Mouse (Mus musculus) heart, embryonic 10.5 days (tissue): Measurements from ENCODE around the gene Gm35315. TPM values are rescaled to one million over a fixed set of nuclear protein-coding genes. Genes with fewer than 3 reads are reported as not detected.
"Not testable (repeated sequence)": the region's sequence is repeated elsewhere in the genome, so short reads cannot be mapped to it uniquely, and the experiment has no call there.

Source experiments
- DNase-seq: peaks from one replicate; pipeline ENCODE4 v3.0.0-alpha.2; 2017; ENCODE audit warnings: low spot score
- H3K27ac ChIP-seq: fragments of 300-500 bp; sonication (generic); 2 replicates; pipeline ENCODE4 v1.5.1; 2016; ENCODE audit warnings: mild to moderate bottlenecking
- H3K27me3 ChIP-seq: fragments of 300-500 bp; sonication (generic); 2 replicates; pipeline ENCODE4 v1.6.1; 2016; ENCODE audit warnings: mild to moderate bottlenecking; ENCODE audit not compliant: poor library complexity, insufficient read depth, severe bottlenecking
- H3K36me3 ChIP-seq: fragments of 300-500 bp; sonication (generic); 2 replicates; pipeline ENCODE4 v1.6.1; 2016; ENCODE audit warnings: mild to moderate bottlenecking, moderate library complexity
- H3K4me1 ChIP-seq: fragments of 300-500 bp; sonication (generic); 2 replicates; pipeline ENCODE4 v1.6.1; 2016; ENCODE audit warnings: mild to moderate bottlenecking
- H3K4me3 ChIP-seq: fragments of 300-500 bp; sonication (generic); 2 replicates; pipeline ENCODE4 v1.5.1; 2016; ENCODE audit warnings: mild to moderate bottlenecking, moderate library complexity
- H3K9me3 ChIP-seq: fragments of 300-500 bp; sonication (generic); 2 replicates; pipeline ENCODE4 v1.6.1; 2016; ENCODE audit warnings: mild to moderate bottlenecking, moderate library complexity
- WGBS: fragments of 180-500 bp; shearing (Covaris S2); methylation state at CpG from one replicate; pipeline ENCODE4 v1.1.7; 2016; 5-methylcytosine and 5-hydroxymethylcytosine counted together
- polyA plus RNA-seq: library from polyadenylated mRNA; unstranded; fragments of >200 nt; fragmentation: Nextera tagmentation; extraction: Ambion mirVana; gene quantifications from 2 replicates; pipeline ENCODE4 v1.2.1, GENCODE M21; 2016

Gm35315 gene
- 1.6 and 1.8 TPM in 2 replicates for polyA plus RNA-seq

DNA sequence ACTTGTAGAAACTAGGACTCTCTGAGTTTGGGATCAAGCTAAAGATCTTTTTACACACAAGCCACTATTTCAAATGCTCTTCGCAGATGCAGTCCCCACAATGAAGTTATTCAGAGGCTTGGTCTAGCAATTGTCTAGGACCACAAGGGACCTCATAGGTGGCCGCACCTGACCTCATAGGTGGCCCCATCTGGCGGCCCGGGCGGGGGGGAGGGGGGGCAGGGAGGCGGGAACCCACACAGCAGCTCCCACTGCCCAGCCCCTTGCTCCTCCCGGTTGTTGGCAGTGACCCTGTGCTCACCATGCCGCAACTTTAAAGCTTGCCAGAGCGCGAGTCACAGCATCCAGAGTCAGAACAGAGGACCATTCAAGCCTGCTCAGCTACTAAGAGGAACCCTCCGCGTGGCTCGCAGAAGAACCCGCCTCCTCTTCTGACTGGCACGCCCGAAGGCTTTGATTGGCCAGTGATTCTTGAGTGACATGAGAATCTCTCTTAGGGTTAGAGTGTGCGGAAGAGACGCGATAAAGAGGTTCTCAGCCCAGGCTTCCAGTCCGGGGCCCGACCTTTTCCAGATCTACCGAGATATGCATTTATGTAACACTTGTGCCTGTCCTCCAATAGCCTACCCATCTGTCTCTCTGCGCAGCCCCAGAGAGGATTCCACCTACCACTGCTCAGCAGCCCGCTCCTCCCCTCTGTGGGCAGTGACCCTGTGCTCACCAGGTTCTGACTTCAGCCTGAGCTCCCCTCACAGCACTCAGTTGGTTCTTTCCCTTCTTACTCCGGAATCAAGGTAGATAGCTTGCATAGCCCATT is at the start of gene Gm35315:
Gene Gm35315, minus strand, starts transcription at position 391 of the 817 bp plus-strand sequence.
- WGBS: 2% methylated on average over 25 of the region's 25 CpGs
- no peaks in the 10 kb centered on the region for H3K36me3 ChIP-seq
- no peaks in the 10 kb centered on the region for H3K9me3 ChIP-seq
- peak; percentile 95 for DNase-seq
- peak within 1 kb of the TSS; percentile 69 for H3K4me3 ChIP-seq
- peak within 1 kb of the TSS; percentile 89 for H3K27ac ChIP-seq
- peaks cover 8% of the 10 kb centered on the region for H3K27me3 ChIP-seq
- H3K4me1 ChIP-seq: peaks cover 4% of the 10 kb centered on the region; the same call in 1 of the 2 replicates

DNA sequence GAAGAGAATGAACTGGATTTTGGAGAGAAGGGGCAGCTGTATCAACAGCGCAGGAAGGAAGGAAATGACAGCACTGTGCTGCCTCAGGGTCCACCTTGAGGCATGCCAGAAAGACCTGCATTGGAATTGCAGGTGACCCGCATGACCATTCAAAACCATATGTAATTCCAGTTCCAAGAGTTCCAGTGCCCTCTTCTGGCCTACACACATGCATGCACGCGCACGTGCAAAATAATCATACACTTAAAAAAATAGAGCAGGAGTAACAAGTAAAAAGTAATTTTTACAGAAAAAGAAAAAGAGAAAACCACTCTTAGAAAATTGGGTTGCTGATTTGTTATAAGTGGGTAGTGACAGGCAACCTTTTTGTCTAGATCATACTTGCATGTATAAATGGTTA is 48.8 kb upstream of the Gm35315 start:
- no peaks in the 10 kb centered on the region for H3K9me3 ChIP-seq
- no peak for DNase-seq
- H3K4me1 ChIP-seq: no peaks in the 10 kb centered on the region
- H3K36me3 ChIP-seq: peaks cover 80% of the 10 kb centered on the region
- H3K27me3 ChIP-seq: no peaks in the 10 kb centered on the region
- WGBS: 89% methylated on average over 5 of the region's 5 CpGs
- no peak overlapping the region for H3K27ac ChIP-seq
- H3K4me3 ChIP-seq: no peak overlapping the region

DNA sequence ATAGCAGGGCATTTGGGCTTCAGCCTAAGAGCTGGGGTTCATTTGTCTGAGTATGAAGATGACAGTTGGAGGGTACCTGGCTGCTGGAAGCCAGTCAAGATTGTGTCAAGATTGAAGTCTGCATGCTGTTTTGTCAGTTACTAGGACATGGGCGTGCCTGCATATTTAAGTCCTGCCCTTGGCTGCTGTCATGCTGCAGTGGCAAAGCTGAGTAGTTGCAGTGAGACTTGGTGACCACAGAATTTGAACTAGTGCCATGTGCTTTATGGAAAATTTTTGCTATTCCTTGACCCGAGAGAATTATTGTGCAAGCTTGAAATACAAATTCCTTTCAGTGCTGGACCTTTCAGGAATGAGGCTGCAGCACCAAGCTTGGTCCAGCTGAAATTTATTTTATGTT is 48.1 kb upstream of the Gm35315 start:
- no peak for DNase-seq
- Histone ChIP-seq H3K4me3 (no peak overlapping the region), H3K4me1 (0 out of 2 replicates have a peak, but pooled peaks cover 3% of the 10 kb centered on the region), H3K27ac (no peak overlapping the region), H3K36me3 (peaks cover 75% of the 10 kb centered on the region), H3K27me3 (no peaks in the 10 kb centered on the region), H3K9me3 (no peaks in the 10 kb centered on the region)
- WGBS: 84% methylated on average over 2 of the region's 2 CpGs

DNA sequence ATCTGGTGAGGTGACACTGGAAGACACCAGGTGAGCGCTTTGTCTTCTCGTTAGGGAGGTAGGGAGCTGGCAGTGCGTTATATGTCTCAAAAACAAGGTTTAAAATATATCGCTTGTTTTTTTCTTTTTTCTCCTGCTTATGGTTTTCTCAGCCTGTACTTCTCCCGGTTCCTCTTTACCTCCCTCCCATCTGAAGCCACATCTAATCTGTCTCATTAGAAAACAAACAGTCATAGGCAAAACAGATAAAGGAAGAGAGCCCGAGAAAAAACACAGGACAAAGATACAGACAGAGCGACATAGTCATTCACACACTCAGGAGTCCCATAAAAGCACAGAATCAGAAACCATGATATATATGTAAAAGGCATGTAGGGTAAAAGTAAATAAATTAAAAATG is 46.2 kb upstream of the Gm35315 start:
- Histone ChIP-seq H3K4me3 (no peak overlapping the region), H3K4me1 (0 out of 2 replicates have a peak, but pooled peaks cover 3% of the 10 kb centered on the region), H3K27me3 (no peaks in the 10 kb centered on the region), H3K27ac (no peak overlapping the region), H3K36me3 (peaks cover 57% of the 10 kb centered on the region), H3K9me3 (no peaks in the 10 kb centered on the region)
- WGBS: 82% methylated on average over 7 of the region's 7 CpGs
- no peak for DNase-seq

DNA sequence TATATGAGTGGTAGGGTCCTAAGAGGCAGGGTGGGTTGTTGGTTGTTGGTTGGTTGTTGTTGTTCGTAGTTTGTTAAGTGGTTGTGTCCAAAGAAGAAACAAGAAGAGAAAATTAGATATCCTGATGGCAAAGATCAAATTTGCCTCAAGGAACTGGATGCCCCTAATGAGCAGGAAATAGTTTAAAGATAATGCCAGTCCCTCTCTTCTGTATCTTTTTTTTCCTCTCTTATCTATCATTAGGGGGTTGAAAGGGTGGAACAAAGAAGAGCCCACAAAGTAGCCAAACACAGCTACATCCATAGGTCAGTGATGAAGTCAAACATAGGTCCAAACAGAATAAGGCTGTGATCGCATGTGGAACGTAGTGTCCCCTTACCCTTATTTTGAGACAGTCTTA is 45.1 kb upstream of the Gm35315 start:
- DNase-seq: no peak
- H3K4me1 ChIP-seq: 0 out of 2 replicates have a peak, but pooled peaks cover 3% of the 10 kb centered on the region
- WGBS: 84% methylated on average over 3 of the region's 3 CpGs
- no peak overlapping the region for H3K4me3 ChIP-seq
- H3K27ac ChIP-seq: no peak overlapping the region
- no peaks in the 10 kb centered on the region for H3K27me3 ChIP-seq
- H3K36me3 ChIP-seq: peaks cover 46% of the 10 kb centered on the region
- H3K9me3 ChIP-seq: no peaks in the 10 kb centered on the region

DNA sequence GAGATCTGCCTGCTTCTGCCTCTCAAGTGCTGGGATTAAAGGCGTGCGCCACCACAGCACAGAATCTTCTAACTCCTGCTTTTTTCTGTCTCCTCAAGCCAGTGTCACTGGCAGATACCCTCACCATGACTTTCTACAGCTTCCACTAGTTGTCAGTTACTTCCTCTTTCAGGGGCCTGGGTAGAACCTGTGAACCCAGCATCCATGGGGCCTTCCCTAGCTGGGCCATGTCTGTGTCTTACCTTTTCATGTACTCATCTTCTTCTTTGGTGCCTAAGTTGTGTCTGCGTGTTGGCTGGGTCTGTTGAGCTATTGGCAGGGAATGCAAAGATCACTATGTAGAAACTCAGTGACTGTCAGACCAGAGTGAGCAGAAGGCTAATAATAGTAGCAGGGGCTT is 43.6 kb upstream of the Gm35315 start:
- no peak for DNase-seq
- 0 out of 2 replicates have a peak, but pooled peaks cover 5% of the 10 kb centered on the region for H3K9me3 ChIP-seq
- H3K36me3 ChIP-seq: peaks cover 34% of the 10 kb centered on the region
- WGBS: over 99% methylated on average over 3 of the region's 3 CpGs
- H3K27ac ChIP-seq: no peak overlapping the region
- H3K4me3 ChIP-seq: no peak overlapping the region
- 0 out of 2 replicates have a peak, but pooled peaks cover 3% of the 10 kb centered on the region for H3K4me1 ChIP-seq
- H3K27me3 ChIP-seq: no peaks in the 10 kb centered on the region

DNA sequence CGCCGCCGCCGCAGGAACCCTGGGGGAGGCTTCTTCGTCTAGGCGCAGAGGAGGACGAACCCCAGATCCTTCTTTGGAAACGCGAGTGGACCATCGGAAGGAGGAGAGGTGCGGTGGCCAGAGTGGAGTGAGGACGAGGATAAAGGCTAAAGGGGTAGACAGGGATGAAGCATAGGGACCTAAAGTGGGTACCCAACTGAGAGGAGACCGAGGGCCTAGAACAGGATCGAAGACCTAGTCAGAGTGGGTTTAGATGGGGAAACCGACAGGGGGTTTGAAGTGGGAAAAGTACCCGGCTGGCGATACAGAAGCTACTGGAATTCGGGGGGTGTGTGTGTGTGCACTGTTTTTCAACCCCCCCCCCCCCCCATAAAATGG is 41.9 kb upstream of the Gm35315 start:
- H3K9me3 ChIP-seq: 0 out of 2 replicates have a peak, but pooled peaks cover 5% of the 10 kb centered on the region
- H3K36me3 ChIP-seq: peaks cover 19% of the 10 kb centered on the region
- 0 out of 2 replicates have a peak, but pooled peaks cover 3% of the 10 kb centered on the region for H3K4me1 ChIP-seq
- H3K27ac ChIP-seq: peak overlapping the region; percentile 84
- no peak for DNase-seq
- 8% methylated on average over 18 of the region's 18 CpGs for WGBS
- H3K27me3 ChIP-seq: no peaks in the 10 kb centered on the region
- H3K4me3 ChIP-seq: peak overlapping the region; percentile 84

DNA sequence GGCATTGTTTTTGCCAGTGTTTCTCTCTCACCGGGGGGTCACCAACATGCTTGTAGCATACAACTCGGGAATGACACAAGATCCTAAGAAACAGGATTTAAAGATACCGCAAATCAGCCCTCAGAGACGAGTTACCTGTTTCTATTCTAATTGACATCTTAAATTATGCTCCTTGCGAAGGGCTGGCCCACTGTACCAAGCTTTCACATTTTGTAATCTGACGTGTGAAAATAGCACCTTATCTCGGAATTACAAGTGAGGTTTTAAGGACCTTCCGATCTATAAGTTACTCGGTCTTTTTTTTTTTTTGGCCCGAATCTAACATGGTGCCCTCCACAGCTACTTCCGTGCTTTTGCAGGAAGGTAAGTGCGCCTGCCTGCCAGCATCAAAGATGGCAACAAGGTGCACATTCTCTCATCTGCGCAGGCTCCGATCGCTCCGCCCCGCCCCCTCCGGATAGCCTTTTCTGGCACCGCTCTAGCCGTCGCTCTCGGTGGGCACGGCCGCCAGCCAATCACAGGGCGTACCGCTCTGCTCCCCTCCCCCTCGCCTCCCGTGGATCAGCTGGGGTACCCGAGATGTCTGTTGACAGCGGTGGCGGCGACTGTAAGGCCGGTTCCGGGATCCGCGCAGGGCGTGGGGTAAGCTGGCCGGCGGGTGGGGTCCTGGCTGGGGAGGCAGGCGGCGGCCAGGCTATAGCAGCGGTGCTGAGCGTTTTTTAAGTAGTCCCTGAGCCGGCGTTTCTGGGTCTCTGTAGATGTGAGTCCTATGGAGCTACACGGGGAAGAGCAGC is 41.3 kb upstream of the Gm35315 start, which contains the start of gene Chfr:
Gene Chfr, plus strand, starts transcription at position 550 of the 794 bp plus-strand sequence.
- H3K27me3 ChIP-seq: no peaks in the 10 kb centered on the region
- H3K4me3 ChIP-seq: peak within 1 kb of the TSS; percentile 84
- 0 out of 2 replicates have a peak, but pooled peaks cover 5% of the 10 kb centered on the region for H3K9me3 ChIP-seq
- peak; percentile 100 for DNase-seq
- peaks cover 16% of the 10 kb centered on the region for H3K36me3 ChIP-seq
- H3K27ac ChIP-seq: peak within 1 kb of the TSS; percentile 84
- H3K4me1 ChIP-seq: 0 out of 2 replicates have a peak, but pooled peaks cover 3% of the 10 kb centered on the region
- 4% methylated on average over 46 of the region's 46 CpGs for WGBS

DNA sequence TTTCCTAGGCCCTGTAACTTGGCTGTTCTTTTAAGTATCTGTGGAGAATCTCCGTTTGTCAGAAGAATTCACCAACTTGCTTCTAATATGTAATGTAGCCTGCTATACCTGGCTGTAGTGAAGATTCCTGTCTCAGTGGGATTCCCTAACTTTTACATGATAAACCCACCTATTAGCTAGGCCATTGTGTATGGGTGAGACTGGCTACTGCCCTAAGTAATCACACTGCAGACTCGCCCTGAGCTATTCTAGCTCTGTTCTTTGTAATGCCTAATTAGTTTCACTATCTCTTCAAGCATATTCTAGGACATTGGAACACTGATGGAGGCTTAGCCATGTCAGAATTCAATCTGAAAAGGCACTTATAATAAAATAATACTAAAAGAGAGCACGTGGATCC is 28.2 kb upstream of the Gm35315 start:
- 75% methylated on average over 3 of the region's 3 CpGs for WGBS
- not testable (repeated sequence) for H3K4me3 ChIP-seq, H3K4me1 ChIP-seq, H3K9me3 ChIP-seq, H3K27me3 ChIP-seq, DNase-seq, H3K27ac ChIP-seq
- peaks cover 58% of the 10 kb centered on the region for H3K36me3 ChIP-seq

DNA sequence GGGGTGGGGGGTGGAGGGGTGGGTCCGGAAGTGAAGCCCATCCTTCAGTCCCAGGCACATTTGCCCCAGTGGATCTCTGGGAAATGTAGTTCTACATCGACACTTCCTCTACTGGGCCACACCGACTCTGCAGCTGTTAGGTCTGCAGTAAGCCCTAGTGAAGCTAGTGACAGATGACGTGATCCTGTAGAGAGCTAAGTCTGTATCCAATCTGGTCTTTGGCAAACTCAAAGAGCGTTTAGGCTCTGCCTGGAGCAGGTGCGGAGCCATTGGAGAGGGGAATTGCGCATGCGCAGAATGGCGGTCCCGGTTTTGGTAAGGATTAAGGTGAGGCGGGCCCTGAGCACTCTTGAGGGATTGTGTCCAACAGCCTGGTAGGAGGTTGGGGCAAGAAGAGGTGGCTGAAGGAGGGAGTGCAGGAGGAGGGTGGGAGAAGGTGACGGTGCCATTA is 15.8 kb upstream of the Gm35315 start, which contains the start of gene Zfp605:
Gene Zfp605, plus strand, starts transcription at position 102 of the 451 bp plus-strand sequence.
- WGBS: under 1% methylated on average over 12 of the region's 12 CpGs
- peak; percentile 93 for DNase-seq
- peak within 1 kb of the TSS; percentile 73 for H3K4me3 ChIP-seq
- no peaks in the 10 kb centered on the region for H3K9me3 ChIP-seq
- peak within 1 kb of the TSS; percentile 90 for H3K27ac ChIP-seq
- H3K36me3 ChIP-seq: peaks cover 35% of the 10 kb centered on the region
- peaks cover 12% of the 10 kb centered on the region for H3K4me1 ChIP-seq
- no peaks in the 10 kb centered on the region for H3K27me3 ChIP-seq

DNA sequence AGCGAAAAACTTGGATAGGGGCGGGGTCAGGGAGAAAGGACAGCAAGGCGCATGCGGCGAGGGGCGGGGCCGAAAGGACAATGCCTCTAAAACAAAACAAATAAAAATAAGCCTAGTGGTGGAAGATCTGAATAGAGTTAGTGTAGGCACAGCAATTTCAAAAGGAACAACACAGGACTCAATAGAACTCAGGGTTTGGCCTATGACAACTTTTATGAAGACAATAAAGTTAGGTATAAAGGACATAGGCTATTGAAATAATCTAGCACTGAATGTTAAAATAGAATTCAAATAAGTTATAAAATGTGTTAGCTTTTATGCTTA is 14.0 kb upstream of the Gm35315 start:
- Histone ChIP-seq H3K9me3 (no peaks in the 10 kb centered on the region), H3K4me1 (peaks cover 12% of the 10 kb centered on the region), H3K27ac (peak overlapping the region; percentile 99), H3K36me3 (peaks cover 42% of the 10 kb centered on the region), H3K4me3 (peak overlapping the region; percentile 94), H3K27me3 (no peaks in the 10 kb centered on the region)
- DNase-seq: no peak
- under 1% methylated on average over 7 of the region's 7 CpGs for WGBS

DNA sequence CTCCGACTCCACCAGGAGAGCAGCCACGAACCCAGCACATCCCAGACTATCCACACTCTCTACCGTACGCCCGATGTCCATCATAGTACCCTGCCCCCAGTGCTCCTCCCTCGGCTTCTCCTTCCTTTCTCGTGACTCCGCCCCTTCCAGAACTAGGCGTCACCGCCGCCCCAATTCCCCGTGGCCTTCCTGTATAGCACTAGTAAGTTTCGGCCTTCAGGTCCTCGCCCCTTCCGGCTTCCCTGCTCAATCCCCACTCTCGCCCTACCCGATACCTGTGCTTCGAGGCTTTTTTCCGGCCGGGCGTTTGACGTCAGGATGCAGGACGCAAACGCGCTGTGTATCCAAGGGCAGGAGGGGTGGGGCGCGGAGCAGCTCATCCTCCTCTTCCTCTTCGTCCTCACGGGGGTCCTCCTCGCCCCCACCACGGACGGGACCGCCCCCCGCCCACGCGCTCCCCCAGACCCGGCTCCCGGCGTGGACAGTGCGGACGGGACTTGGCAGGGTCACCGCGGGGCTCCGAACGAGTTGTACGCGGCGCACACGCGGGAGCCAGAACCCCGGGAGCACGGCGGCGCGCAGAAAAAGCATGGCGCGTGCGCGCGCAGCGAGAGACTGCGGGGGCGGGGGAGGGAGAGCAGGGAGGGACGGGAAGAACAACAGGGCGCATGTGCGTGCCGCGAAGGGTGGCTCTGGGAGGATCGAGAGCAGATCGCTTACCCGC is 13.5 kb upstream of the Gm35315 start, which contains the start of gene Gtpbp6:
Gene Gtpbp6, minus strand, starts transcription at position 617 of the 724 bp plus-strand sequence.
- no peaks in the 10 kb centered on the region for H3K9me3 ChIP-seq
- H3K27me3 ChIP-seq: no peaks in the 10 kb centered on the region
- H3K4me1 ChIP-seq: peaks cover 12% of the 10 kb centered on the region
- H3K4me3 ChIP-seq: peak within 1 kb of the TSS; percentile 94
- peak within 1 kb of the TSS; percentile 99 for H3K27ac ChIP-seq
- H3K36me3 ChIP-seq: peaks cover 43% of the 10 kb centered on the region
- under 1% methylated on average over 70 of the region's 71 CpGs for WGBS
- DNase-seq: peak; percentile 99
